Mouse (Mus musculus): ENCODE measurements around the gene Cntnap4.

DNA sequence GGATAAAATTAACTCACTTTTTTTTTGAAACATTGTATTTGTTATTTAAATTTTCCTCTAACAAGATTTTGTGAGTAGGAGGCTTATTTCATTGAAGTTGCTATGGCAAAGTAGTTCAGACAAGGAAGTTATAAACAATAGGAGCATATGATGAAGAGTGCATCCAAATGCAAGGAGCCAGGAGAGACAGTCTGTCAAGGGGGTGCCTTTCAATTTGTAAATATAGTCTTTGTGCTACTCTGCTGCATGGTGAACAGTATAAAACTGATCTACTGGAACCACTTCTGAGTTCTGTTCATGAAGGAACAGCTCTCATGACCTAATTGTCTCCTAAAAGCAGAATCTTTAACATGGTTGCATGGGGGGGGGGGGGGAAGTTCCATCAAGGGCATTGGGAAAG lies 352.3 kb downstream of the Cntnap4 start:
- no peak for TF ChIP-seq CTCF (IDR thresholded peaks at IDR 0.05; ENCODE audit: control insufficient read depth, insufficient read depth, insufficient replicate concordance, low read depth, low read length)
- no peak for TF ChIP-seq POLR2A (IDR thresholded peaks at IDR 0.05; ENCODE audit: control insufficient read depth, low read depth, low read length)

Data from testis, adult 2 months (tissue).